In the genomic region with DNA sequence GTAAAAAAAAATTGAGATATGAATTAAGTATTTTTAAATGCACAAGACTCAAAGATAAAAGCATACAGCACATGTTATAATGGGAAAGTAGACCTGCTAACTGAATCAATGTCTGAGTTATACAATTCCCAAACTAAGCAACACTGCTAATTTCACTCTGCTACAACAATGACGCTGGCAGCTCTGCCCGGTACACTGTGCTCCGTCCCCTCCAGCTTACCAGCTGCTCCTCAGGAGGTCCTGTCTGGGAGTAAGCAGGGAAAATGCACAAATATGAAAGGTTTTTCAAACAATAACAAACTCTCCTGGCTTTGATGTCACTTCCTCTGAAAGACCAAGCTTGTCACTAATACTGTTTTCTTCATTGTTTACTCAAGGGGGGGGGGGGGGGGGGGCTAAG, we compare ENCODE assay signal across 17 mouse cellular contexts. TPM values are rescaled to one million over a fixed set of nuclear protein-coding genes. Genes with fewer than 3 reads are reported as not detected.
DNase-seq lines count a peak whose midpoint lies in the region; TF ChIP-seq lines count a peak whose summit lies in the region.
"Had no signal": no experiment of that assay in that cellular context is flagged by ENCODE, and none has a peak within 500 bp of the region (broad histone marks: within the 10 kb centered on the region; RNA-seq: fewer than 3 reads in every experiment).

No protein-coding gene starts in this region.

- peaks cover 6% of the 10 kb centered on the region for H3K36me3 ChIP-seq in heart, adult 2 months (ENCODE audit: control insufficient read depth, insufficient read depth, low read length)

- 0 out of 2 replicates have a peak, but pooled peaks have one; percentile 27 for TF ChIP-seq EP300 in heart, adult 2 months (IDR thresholded peaks at IDR 0.05; ENCODE audit: insufficient read depth, low read depth, low read length)

- no peaks in the 10 kb centered on the region; the same call in 1 of the 2 replicates for H3K4me1 ChIP-seq in heart, adult 2 months (ENCODE audit: control insufficient read depth, insufficient read depth, low read length)
- 0 out of 2 replicates have a peak, but pooled peaks cover 3% of the 10 kb centered on the region for H3K4me1 ChIP-seq in brown adipose tissue, adult 24 weeks (ENCODE audit: control insufficient read depth, insufficient read depth, insufficient read length, low read length)
- H3K4me1 ChIP-seq: embryonic facial prominence, embryonic 15.5 days; forebrain, embryonic 10.5 days; hindbrain, embryonic 12.5 days had no signal

- peak overlapping the region; percentile 22; the same call in 1 of the 2 replicates for H3K4me3 ChIP-seq in heart, adult 2 months
- H3K4me3 ChIP-seq in brown adipose tissue, adult 24 weeks (ENCODE audit: insufficient read depth, low read depth, low read length), result peak overlapping the region; percentile 41; the same call in 1 of the 2 replicates
- H3K4me3 ChIP-seq: embryonic facial prominence, embryonic 15.5 days; erythroblast, embryonic 14.5 days; forebrain, embryonic 10.5 days; heart, embryonic 13.5 days; hindbrain, embryonic 12.5 days had no signal

- peak; percentile 61 for TF ChIP-seq POLR2A in heart, adult 2 months (IDR thresholded peaks at IDR 0.05; ENCODE audit: insufficient read depth, low read depth, low read length)

- DNase-seq in heart, adult 2 months, result no peak
- no peak for DNase-seq in heart, postnatal 36 days
- DNase-seq in kidney, postnatal 36 days, result peak; percentile 10 to 15
- no peak for DNase-seq in kidney, postnatal 10 days
- DNase-seq in brain, adult 2 months (ENCODE audit: low read depth, low spot score), result peak; percentile 24
- DNase-seq: adrenal gland, postnatal 10 days; cerebellum, adult 2 months; cerebellum, postnatal 10 days; embryo, embryonic 11 days; gastrocnemius, postnatal 14 days; heart, postnatal 4 days had no signal

- H3K79me2 ChIP-seq in heart, adult 2 months (replicated peaks; ENCODE audit: control insufficient read depth, insufficient read depth, low read length), result no peaks in the 10 kb centered on the region

- WGBS in heart, adult 2 months, result 58% methylated on average over 3 of the region's 3 CpGs

- no peak for TF ChIP-seq CTCF in heart, adult 2 months (IDR thresholded peaks at IDR 0.05)

- intact Hi-C loops in heart, adult 2 months (cut with DNase I), result no loop called here
- intact Hi-C loops in heart, postnatal 36 days (cut with DNase I), result no loop called here

- H3K9ac ChIP-seq in heart, adult 2 months (ENCODE audit: low read depth, low read length), result no peak overlapping the region
- H3K9ac ChIP-seq: embryonic facial prominence, embryonic 15.5 days; heart, embryonic 13.5 days; hindbrain, embryonic 12.5 days had no signal

- H3K27me3 ChIP-seq in heart, adult 2 months (ENCODE audit: control insufficient read depth, insufficient read depth, low read length), result no peaks in the 10 kb centered on the region
- H3K27me3 ChIP-seq: embryonic facial prominence, embryonic 15.5 days; heart, embryonic 13.5 days; hindbrain, embryonic 12.5 days had no signal

- H3K27ac ChIP-seq in heart, adult 2 months, result peak overlapping the region; percentile 54
- peak overlapping the region; percentile 73; the same call in 1 of the 2 replicates for H3K27ac ChIP-seq in brown adipose tissue, adult 24 weeks (replicated peaks; ENCODE audit: low read depth, low read length)
- H3K27ac ChIP-seq: embryonic facial prominence, embryonic 15.5 days; forebrain, embryonic 10.5 days; hindbrain, embryonic 12.5 days had no signal

RNA-seq across cellular contexts. Expression of a gene that starts 45.8 kb away (rescaled TPM):
- total RNA-seq in heart, adult 2 months (2021), result 10 to 100 TPM; 11.2 to 13.1 TPM
- polyA plus RNA-seq in heart, adult 2 months (2012; rRNA removed), result 3.2 and 4.3 TPM in 2 replicates
- 10 to 100 TPM; 10.6 to 13.4 TPM for total RNA-seq in heart, postnatal 36 days (2021)
- polyA plus RNA-seq in brown adipose tissue, adult 24 weeks (2012; ENCODE audit: insufficient read depth, insufficient read length, missing spikeins), result 8.2 and 9.8 TPM in 2 replicates

Comparison
In these comparisons a context has a peak if more than half of its experiments do, and no peak if none do; other contexts are left out.
1. DNase-seq: peak in kidney, postnatal 36 days (2 of 2) and brain, adult 2 months (single experiment); none in heart, adult 2 months (0 of 2), heart, postnatal 36 days (0 of 2) and kidney, postnatal 10 days (single experiment).